Mouse (Mus musculus): ENCODE results near the gene Krt31. TPM values are rescaled to one million over a fixed set of nuclear protein-coding genes. Genes with fewer than 3 reads are reported as not detected.
A peak's percentile ranks its signal among the peaks of the same experiment; 100 is the strongest.

Gene Krt31
- polyA plus RNA-seq, 1 experiment = not detected

DNA sequence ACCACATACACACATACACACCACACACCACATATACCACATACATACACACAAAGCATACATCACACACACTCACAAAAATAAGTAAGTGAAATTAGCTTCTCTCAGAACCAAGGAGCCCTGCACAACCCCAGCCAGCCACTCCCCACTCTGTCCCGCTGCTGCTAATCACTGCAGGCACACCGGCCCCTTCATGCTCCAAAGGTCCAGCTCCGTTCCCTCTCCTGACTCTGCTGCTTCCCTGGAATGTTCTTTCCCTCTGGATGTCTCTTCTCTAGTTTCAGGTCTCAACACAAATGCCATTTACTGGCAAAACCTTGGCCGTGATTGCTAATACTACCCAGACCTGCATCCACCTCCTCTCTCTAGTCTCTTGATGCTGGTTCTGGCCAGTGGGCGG, 39.7 kb downstream of the Krt31 start:
- TF ChIP-seq CTCF (IDR thresholded peaks at IDR 0.05; ENCODE audit: borderline replicate concordance, insufficient read depth, low read length) (no peak), POLR2A (IDR thresholded peaks at IDR 0.05; ENCODE audit: low read depth, low read length) (no peak)
- Histone ChIP-seq H3K4me3 (ENCODE audit: insufficient read depth, low read length) (no peak overlapping the region), H3K27ac (ENCODE audit: insufficient read depth, low read length) (no peak overlapping the region), H3K4me1 (ENCODE audit: control insufficient read depth, insufficient read depth, low read length) (no peaks in the 10 kb centered on the region)

DNA sequence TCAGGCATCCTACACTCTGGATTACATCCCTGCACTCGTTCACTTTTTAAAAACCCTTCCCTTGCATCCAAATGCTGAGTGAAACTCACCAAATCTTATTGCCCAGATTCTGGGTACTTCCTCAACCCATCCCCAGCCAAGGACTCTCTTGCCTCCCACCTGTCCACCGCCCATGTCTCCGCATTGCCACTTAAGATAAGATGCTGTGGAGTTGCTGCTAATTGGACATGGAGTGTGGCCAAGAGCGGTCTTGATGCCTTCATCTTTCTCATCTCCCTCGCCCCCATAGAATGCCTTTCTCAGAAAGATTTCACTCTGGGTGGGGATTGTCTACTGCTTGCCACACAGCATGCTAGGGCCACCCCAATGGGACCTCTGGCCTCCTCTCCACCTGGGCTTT, 42.0 kb downstream of the Krt31 start:
- TF ChIP-seq POLR2A (IDR thresholded peaks at IDR 0.05; ENCODE audit: low read depth, low read length) (no peak), CTCF (IDR thresholded peaks at IDR 0.05; ENCODE audit: borderline replicate concordance, insufficient read depth, low read length) (no peak)

DNA sequence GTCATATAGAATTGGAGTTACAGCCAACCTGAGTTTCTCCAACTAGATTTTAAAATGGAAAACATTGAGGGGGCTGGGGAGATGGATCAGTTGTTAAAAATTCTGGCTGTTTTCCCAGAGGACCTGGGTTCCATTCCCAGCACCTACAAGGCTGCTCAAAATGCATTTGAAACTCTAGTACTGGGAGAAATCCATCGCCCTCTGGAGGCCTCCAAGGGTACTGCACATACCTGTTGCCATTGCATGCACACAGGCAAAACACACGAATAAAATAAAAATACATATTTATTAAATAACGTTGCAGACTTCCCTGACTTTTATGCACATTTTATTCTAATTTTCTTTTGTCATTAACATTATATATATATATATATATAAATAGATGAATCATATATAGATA, 43.7 kb downstream of the Krt31 start:
- no peak overlapping the region for H3K4me3 ChIP-seq (ENCODE audit: insufficient read depth, low read length)
- TF ChIP-seq POLR2A (IDR thresholded peaks at IDR 0.05; ENCODE audit: low read depth, low read length) (no peak), CTCF (IDR thresholded peaks at IDR 0.05; ENCODE audit: borderline replicate concordance, insufficient read depth, low read length) (no peak)
- H3K27ac ChIP-seq (ENCODE audit: insufficient read depth, low read length) = no peak overlapping the region
- H3K4me1 ChIP-seq (ENCODE audit: control insufficient read depth, insufficient read depth, low read length) = no peaks in the 10 kb centered on the region

More for the DNA sequence above, 42.0 kb downstream of the Krt31 start:
- Histone ChIP-seq H3K4me1 (ENCODE audit: control insufficient read depth, insufficient read depth, low read length) (no peaks in the 10 kb centered on the region), H3K27ac (ENCODE audit: insufficient read depth, low read length) (no peak overlapping the region), H3K4me3 (ENCODE audit: insufficient read depth, low read length) (no peak overlapping the region)

DNA sequence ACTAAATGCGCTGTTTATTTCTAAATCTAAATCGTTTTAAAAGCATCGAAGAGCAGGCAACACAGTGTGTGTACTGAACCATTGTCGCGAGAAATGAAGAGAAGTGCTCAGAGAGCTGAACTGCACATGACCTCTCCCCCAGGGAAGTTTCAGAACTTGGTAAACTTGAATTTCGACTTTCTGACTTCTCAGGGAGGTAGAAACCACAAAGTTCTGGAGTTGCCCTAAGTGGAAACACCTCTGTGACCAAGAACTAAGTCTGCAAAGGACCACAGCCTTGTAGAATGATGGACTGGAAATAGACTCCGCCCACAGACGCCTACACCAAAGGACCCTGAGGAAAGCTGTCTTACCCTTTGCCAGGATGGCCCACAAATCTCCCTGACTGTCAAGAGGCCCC, 44.4 kb downstream of the Krt31 start:
- Histone ChIP-seq H3K4me1 (ENCODE audit: control insufficient read depth, insufficient read depth, low read length) (no peaks in the 10 kb centered on the region), H3K27ac (ENCODE audit: insufficient read depth, low read length) (no peak overlapping the region), H3K4me3 (ENCODE audit: insufficient read depth, low read length) (no peak overlapping the region)
- no peak for TF ChIP-seq CTCF (IDR thresholded peaks at IDR 0.05; ENCODE audit: borderline replicate concordance, insufficient read depth, low read length)
- no peak for TF ChIP-seq POLR2A (IDR thresholded peaks at IDR 0.05; ENCODE audit: low read depth, low read length)

DNA sequence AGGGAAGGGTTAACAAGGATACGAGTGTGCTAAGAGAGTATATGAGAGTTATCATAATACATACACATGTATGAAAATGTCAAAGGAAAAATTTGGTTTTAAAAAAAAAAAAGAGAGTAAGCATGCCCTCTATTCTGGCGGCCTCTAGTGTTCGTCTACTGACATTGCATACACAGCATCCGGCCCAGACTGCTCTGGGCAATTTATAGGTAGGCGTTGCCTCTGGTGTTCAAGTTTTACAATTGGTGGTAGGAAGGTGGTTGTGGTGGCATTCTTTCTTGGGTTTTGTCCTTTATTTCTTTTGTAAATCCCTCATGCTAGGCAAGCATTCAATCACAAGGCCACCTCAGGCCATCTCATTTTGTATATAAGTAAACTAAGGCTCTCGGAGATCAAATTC, 45.5 kb downstream of the Krt31 start:
- TF ChIP-seq POLR2A (IDR thresholded peaks at IDR 0.05; ENCODE audit: low read depth, low read length) (no peak), CTCF (IDR thresholded peaks at IDR 0.05; ENCODE audit: borderline replicate concordance, insufficient read depth, low read length) (peak; percentile 46; the same call in 1 of the 2 replicates)

DNA sequence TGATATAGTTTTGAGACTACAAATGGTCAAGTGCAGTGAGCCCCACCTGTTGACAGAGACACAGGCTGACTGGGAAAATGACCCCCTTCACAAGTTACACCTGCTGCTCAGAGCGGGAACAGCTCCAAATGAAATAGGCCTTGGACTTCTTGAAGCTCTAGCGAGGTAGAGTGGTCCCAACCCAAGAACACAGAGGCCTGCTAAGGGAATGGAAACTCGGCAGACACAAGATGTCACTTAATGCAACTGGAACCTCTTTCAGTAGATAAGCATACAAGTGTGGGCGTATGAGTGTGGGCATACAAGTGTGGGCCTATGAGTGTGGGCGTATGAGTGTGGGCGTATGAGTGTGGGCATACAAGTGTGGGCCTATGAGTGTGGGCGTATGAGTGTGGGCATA, 51.3 kb downstream of the Krt31 start:
- TF ChIP-seq POLR2A (IDR thresholded peaks at IDR 0.05; ENCODE audit: low read depth, low read length) (no peak), CTCF (IDR thresholded peaks at IDR 0.05; ENCODE audit: borderline replicate concordance, insufficient read depth, low read length) (no peak)
- Histone ChIP-seq H3K4me3 (ENCODE audit: insufficient read depth, low read length) (no peak overlapping the region), H3K4me1 (ENCODE audit: control insufficient read depth, insufficient read depth, low read length) (no peaks in the 10 kb centered on the region), H3K27ac (ENCODE audit: insufficient read depth, low read length) (no peak overlapping the region)

More for the DNA sequence above, 45.5 kb downstream of the Krt31 start:
- H3K4me1 ChIP-seq (ENCODE audit: control insufficient read depth, insufficient read depth, low read length) = no peaks in the 10 kb centered on the region
- no peak overlapping the region for H3K4me3 ChIP-seq (ENCODE audit: insufficient read depth, low read length)
- H3K27ac ChIP-seq (ENCODE audit: insufficient read depth, low read length) = no peak overlapping the region

Other genes with a start within 250 kb of the Krt31 start
- not detected in 2 replicates for gene Gm11554, start 246.1 kb downstream of the Krt31 start, polyA plus RNA-seq (2011; ENCODE audit: insufficient read length, low read depth, missing spikeins)
- gene Krtap4-13, start 240.7 kb downstream of the Krt31 start, polyA plus RNA-seq (2011; ENCODE audit: insufficient read length, low read depth, missing spikeins) = not detected in 2 replicates
- not detected in 2 replicates for gene Gm11564, start 234.9 kb downstream of the Krt31 start, polyA plus RNA-seq (2011; ENCODE audit: insufficient read length, low read depth, missing spikeins)
- gene 2300003K06Rik, start 212.5 kb downstream of the Krt31 start, polyA plus RNA-seq (2011; ENCODE audit: insufficient read length, low read depth, missing spikeins) = not detected in 2 replicates
- gene Krtap4-16, start 198.9 kb downstream of the Krt31 start, polyA plus RNA-seq (2011; ENCODE audit: insufficient read length, low read depth, missing spikeins) = not detected in 2 replicates
- gene Gm11568, start 192.6 kb downstream of the Krt31 start, polyA plus RNA-seq (2011; ENCODE audit: insufficient read length, low read depth, missing spikeins) = not detected in 2 replicates
- not detected in 2 replicates for gene Gm11559, start 186.1 kb downstream of the Krt31 start, polyA plus RNA-seq (2011; ENCODE audit: insufficient read length, low read depth, missing spikeins)
- not detected in 2 replicates for gene Krtap9-1, start 177.2 kb downstream of the Krt31 start, polyA plus RNA-seq (2011; ENCODE audit: insufficient read length, low read depth, missing spikeins)
- not detected in 2 replicates for gene Gm11567, start 171.4 kb downstream of the Krt31 start, polyA plus RNA-seq (2011; ENCODE audit: insufficient read length, low read depth, missing spikeins)
- not detected in 2 replicates for gene Krtap31-1, start 142.6 kb downstream of the Krt31 start, polyA plus RNA-seq (2011; ENCODE audit: insufficient read length, low read depth, missing spikeins)
- gene Gm11565, start 135.8 kb downstream of the Krt31 start, polyA plus RNA-seq (2011; ENCODE audit: insufficient read length, low read depth, missing spikeins) = not detected in 2 replicates
- gene Krtap31-2, start 114.3 kb downstream of the Krt31 start, polyA plus RNA-seq (2011; ENCODE audit: insufficient read length, low read depth, missing spikeins) = not detected in 2 replicates
- gene Krtap9-5, start 102.1 kb downstream of the Krt31 start, polyA plus RNA-seq (2011; ENCODE audit: insufficient read length, low read depth, missing spikeins) = not detected in 2 replicates
- not detected in 2 replicates for gene Krtap29-1, start 71.5 kb downstream of the Krt31 start, polyA plus RNA-seq (2011; ENCODE audit: insufficient read length, low read depth, missing spikeins)
- not detected in 2 replicates for gene Krtap16-1, start 64.0 kb downstream of the Krt31 start, polyA plus RNA-seq (2011; ENCODE audit: insufficient read length, low read depth, missing spikeins)
- gene Krtap17-1, start 56.6 kb downstream of the Krt31 start, polyA plus RNA-seq (2011; ENCODE audit: insufficient read length, low read depth, missing spikeins) = not detected in 2 replicates
- not detected in 2 replicates for gene Krt33a, start 34.3 kb downstream of the Krt31 start, polyA plus RNA-seq (2011; ENCODE audit: insufficient read length, low read depth, missing spikeins)
- gene Krt33b, start 20.7 kb downstream of the Krt31 start, polyA plus RNA-seq (2011; ENCODE audit: insufficient read length, low read depth, missing spikeins) = not detected in 2 replicates
- not detected in 2 replicates for gene Krt34, start 9.0 kb downstream of the Krt31 start, polyA plus RNA-seq (2011; ENCODE audit: insufficient read length, low read depth, missing spikeins)
- gene Krt32, start 37.7 kb upstream of the Krt31 start, polyA plus RNA-seq (2011; ENCODE audit: insufficient read length, low read depth, missing spikeins) = not detected in 2 replicates
- gene Krt35, start 45.7 kb upstream of the Krt31 start, polyA plus RNA-seq (2011; ENCODE audit: insufficient read length, low read depth, missing spikeins) = not detected in 2 replicates
- not detected in 2 replicates for gene Krt36, start 55.1 kb upstream of the Krt31 start, polyA plus RNA-seq (2011; ENCODE audit: insufficient read length, low read depth, missing spikeins)
- gene Krt13, start 71.0 kb upstream of the Krt31 start, polyA plus RNA-seq (2011; ENCODE audit: insufficient read length, low read depth, missing spikeins) = not detected in 2 replicates
- gene Krt15, start 85.4 kb upstream of the Krt31 start, polyA plus RNA-seq (2011; ENCODE audit: insufficient read length, low read depth, missing spikeins) = not detected in 2 replicates
- gene Krt19, start 98.1 kb upstream of the Krt31 start, polyA plus RNA-seq (2011; ENCODE audit: insufficient read length, low read depth, missing spikeins) = 4.7 and 10.8 TPM in 2 replicates
- gene Krt9, start 142.7 kb upstream of the Krt31 start, polyA plus RNA-seq (2011; ENCODE audit: insufficient read length, low read depth, missing spikeins) = not detected in 2 replicates
- gene Krt14, start 157.0 kb upstream of the Krt31 start, polyA plus RNA-seq (2011; ENCODE audit: insufficient read length, low read depth, missing spikeins) = not detected in 2 replicates
- gene Krt16, start 198.4 kb upstream of the Krt31 start, polyA plus RNA-seq (2011; ENCODE audit: insufficient read length, low read depth, missing spikeins) = not detected in 2 replicates
- gene Krt17, start 210.5 kb upstream of the Krt31 start, polyA plus RNA-seq (2011; ENCODE audit: insufficient read length, low read depth, missing spikeins) = not detected in 2 replicates
- not detected in 2 replicates for gene Krt42, start 219.3 kb upstream of the Krt31 start, polyA plus RNA-seq (2011; ENCODE audit: insufficient read length, low read depth, missing spikeins)

Data from embryonic fibroblast, embryonic 13.5 days (primary cell).